Mouse (Mus musculus): Measurements from ENCODE around the gene Mok.
A peak's percentile ranks its signal among the peaks of the same experiment; 100 is the strongest.

Gene Mok

GRCm38 (mm10) chr12:110770479-110771247 lies 70.1 kb downstream of the Mok start:
- DNase-seq (ENCODE audit: low read depth, low spot score): peak; percentile 51

GRCm38 (mm10) chr12:110769660-110770297 lies 71.0 kb downstream of the Mok start:
- no peak for DNase-seq (ENCODE audit: low read depth, low spot score)

DNA sequence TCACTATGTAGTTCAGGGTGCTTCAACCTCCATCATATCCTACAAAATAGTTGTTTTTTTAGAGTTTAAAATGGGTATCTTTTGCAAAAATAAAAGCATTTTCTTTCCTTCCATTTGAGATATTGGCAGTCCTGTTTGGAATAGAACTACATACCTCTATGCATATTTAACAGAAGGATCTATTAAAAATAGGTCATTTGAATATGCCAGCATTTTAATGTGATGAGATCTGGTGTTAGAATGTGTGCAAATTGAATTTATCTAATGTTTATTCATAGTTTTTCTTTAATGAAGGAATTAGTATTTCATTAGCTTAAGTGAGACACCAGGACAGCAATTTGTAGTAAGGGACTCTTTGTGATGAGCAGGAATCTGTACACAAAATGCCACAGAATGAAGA lies 72.2 kb downstream of the Mok start:
- DNase-seq (ENCODE audit: low read depth, low spot score): no peak

- DNase-seq (ENCODE audit: low read depth, low spot score): no peak
Observed at GRCm38 (mm10) chr12:110764531-110764930, 76.2 kb downstream of the Mok start.

DNA sequence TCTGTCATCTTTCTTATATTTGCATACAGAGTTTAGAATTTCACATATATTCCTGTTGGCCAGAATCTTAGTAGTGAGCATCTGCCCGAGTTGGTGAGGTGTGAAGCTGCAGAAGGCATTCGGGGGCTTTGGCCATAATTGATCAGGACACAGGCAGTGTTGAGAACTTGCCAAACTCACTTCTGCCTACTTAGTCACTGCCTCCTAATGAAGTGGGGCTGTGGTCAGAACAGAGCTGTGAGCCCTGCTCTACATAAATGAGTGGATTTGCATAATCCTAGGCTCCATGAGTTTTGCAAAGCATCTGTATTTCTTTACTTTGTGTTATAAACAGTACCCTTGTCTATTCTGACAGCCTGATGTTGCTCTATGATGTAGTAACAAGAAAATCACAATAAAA lies 78.4 kb downstream of the Mok start:
- no peak for DNase-seq (ENCODE audit: low read depth, low spot score)

- DNase-seq (ENCODE audit: low read depth, low spot score): no peak
Observed at GRCm38 (mm10) chr12:110758932-110759331, 81.8 kb downstream of the Mok start.
